Mouse (Mus musculus) forebrain, embryonic 10.5 days (tissue): ENCODE measurements around the gene Spop. TPM values are rescaled to one million over a fixed set of nuclear protein-coding genes. Genes with fewer than 3 reads are reported as not detected.

Experiments
- DNase-seq: peaks from one replicate; pipeline ENCODE4 v3.0.0-alpha.2; 2017; ENCODE audit warnings: low spot score; ENCODE audit errors: extremely low spot score
- H3K27ac ChIP-seq: fragments of 300-500 bp; sonication (generic); 2 replicates; pipeline ENCODE4 v1.5.1; 2016; ENCODE audit warnings: mild to moderate bottlenecking
- H3K27me3 ChIP-seq: fragments of 300-500 bp; sonication (generic); 2 replicates; pipeline ENCODE4 v1.6.1; 2016; ENCODE audit warnings: mild to moderate bottlenecking; ENCODE audit not compliant: poor library complexity, severe bottlenecking
- H3K36me3 ChIP-seq: fragments of 300-500 bp; sonication (generic); replicated peaks from 2 replicates; pipeline ENCODE4 v1.6.1; 2016; ENCODE audit warnings: mild to moderate bottlenecking, moderate library complexity
- H3K4me1 ChIP-seq: fragments of 300-500 bp; sonication (generic); 2 replicates; pipeline ENCODE4 v1.6.1; 2016
- H3K4me3 ChIP-seq: fragments of 300-500 bp; sonication (generic); 2 replicates; pipeline ENCODE4 v1.5.1; 2016; ENCODE audit warnings: mild to moderate bottlenecking, moderate library complexity
- H3K9me3 ChIP-seq: fragments of 300-500 bp; sonication (generic); 2 replicates; pipeline ENCODE4 v1.6.1; 2016; ENCODE audit warnings: mild to moderate bottlenecking, moderate library complexity
- WGBS: fragments of 180-500 bp; shearing (Covaris S2); methylation state at CpG from one replicate; pipeline ENCODE4 v1.1.7; 2016; 5-methylcytosine and 5-hydroxymethylcytosine counted together
- polyA plus RNA-seq: library from polyadenylated mRNA; unstranded; fragments of >200 nt; fragmentation: Nextera tagmentation; extraction: Ambion mirVana; gene quantifications from 2 replicates; pipeline ENCODE4 v1.2.1, GENCODE M21; 2016

Gene Spop
- polyA plus RNA-seq, 1 experiment from 2014 or later: 142 TPM

DNA sequence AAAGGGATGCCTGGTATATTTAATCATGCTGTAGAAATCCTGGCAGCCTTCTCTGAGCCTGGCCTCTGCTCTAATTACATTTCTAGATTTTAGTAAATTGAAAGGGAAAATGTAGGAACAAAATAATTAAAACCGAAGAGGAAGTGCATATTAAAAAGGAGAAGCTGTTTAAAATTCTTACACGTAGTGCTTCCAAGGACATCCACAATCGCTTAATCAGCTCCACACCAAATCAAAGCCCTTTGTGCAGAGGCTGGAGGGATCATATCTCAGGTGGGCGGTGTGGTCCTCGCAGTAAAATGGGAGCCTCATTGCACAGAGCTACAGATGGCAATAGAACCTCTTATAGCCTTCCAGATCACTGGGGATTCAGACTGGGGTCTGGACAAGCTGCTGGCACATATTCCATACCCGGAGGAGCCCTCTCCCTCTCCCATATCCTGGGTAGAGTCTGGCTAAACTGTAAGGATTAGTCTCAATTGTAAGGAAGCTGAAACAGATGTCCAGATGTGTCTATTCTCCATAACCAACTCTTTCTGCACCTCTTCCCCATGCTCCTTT is 2.3 kb upstream of the Spop start:
- H3K4me3 ChIP-seq: no peak overlapping the region
- no peaks in the 10 kb centered on the region for H3K36me3 ChIP-seq
- peaks cover 22% of the 10 kb centered on the region for H3K27me3 ChIP-seq
- peaks cover 30% of the 10 kb centered on the region for H3K4me1 ChIP-seq
- DNase-seq: no peak
- no peaks in the 10 kb centered on the region; the same call in 1 of the 2 replicates for H3K9me3 ChIP-seq
- H3K27ac ChIP-seq: no peak overlapping the region
- 73% methylated on average over 6 of the region's 6 CpGs for WGBS

- DNase-seq: no peak
- Histone ChIP-seq H3K4me3 (no peak overlapping the region), H3K27ac (no peak overlapping the region), H3K27me3 (peaks cover 22% of the 10 kb centered on the region), H3K4me1 (peaks cover 39% of the 10 kb centered on the region), H3K36me3 (no peaks in the 10 kb centered on the region), H3K9me3 (no peaks in the 10 kb centered on the region; the same call in 1 of the 2 replicates)
- 95% methylated on average over 3 of the region's 3 CpGs for WGBS
These were observed 1.3 kb upstream of the Spop start for GRCm38 (mm10) chr11:95412615-95413014.

DNA sequence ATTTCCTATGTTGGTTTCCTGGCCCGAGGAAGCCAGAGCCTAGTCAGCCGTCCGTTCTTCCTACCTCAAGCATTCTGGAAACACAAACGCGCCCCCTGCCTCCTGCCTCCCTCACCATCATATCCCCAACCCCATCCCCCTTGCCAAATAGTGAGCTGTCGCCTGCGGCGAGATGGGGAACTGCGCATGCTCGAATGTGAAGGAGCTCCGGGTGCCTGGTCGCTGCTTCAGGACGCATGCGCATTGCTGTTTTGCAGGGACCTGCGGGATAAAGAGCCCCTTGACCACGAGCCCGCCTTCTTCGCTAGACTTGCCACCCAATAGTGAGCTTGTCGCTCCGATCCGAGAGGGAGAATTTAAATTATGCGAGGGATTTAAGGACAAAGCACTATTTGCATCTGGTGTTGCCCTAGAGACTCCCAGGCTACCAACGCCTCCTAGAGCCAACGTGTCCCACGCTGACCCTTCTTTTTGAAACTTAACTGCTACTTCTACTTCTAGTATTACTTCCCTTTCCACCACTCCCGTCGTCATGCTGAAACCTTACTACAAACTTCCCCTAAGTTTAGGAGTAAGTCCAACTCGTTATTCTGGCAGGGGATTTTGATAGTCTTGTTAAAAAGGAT is 769 bp downstream of the Spop start:
- Histone ChIP-seq H3K4me3 (peak overlapping the region; percentile 73), H3K27me3 (peaks cover 22% of the 10 kb centered on the region), H3K4me1 (peaks cover 41% of the 10 kb centered on the region), H3K27ac (peak overlapping the region; percentile 91), H3K9me3 (no peaks in the 10 kb centered on the region; the same call in 1 of the 2 replicates), H3K36me3 (peaks cover 15% of the 10 kb centered on the region)
- peak; percentile 99 for DNase-seq
- under 1% methylated on average over 28 of the region's 28 CpGs for WGBS

DNA sequence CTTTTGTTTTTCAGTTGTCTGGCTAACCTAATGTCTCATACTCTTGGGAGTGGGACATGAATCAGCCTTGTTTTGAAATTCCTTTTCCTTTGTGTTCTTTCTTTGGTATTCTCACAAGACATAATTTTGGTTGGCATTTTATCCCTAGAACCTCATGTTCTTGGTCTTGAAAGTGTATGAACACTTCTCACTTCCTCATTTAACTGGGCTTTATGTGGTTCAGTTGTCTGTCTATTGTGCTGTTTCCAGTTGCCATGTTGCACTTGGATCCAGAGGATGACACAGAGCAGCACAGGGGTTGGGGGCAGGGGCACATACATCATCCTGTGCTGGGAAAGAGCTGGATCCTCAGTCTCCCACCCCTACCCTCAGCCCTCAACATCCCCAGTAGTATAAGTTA is 2.1 kb downstream of the Spop start:
- H3K36me3 ChIP-seq: peaks cover 20% of the 10 kb centered on the region
- no peaks in the 10 kb centered on the region; the same call in 1 of the 2 replicates for H3K9me3 ChIP-seq
- peaks cover 22% of the 10 kb centered on the region for H3K27me3 ChIP-seq
- DNase-seq: no peak
- peak overlapping the region; percentile 73 for H3K4me3 ChIP-seq
- H3K4me1 ChIP-seq: peaks cover 41% of the 10 kb centered on the region
- H3K27ac ChIP-seq: peak overlapping the region; percentile 91

DNA sequence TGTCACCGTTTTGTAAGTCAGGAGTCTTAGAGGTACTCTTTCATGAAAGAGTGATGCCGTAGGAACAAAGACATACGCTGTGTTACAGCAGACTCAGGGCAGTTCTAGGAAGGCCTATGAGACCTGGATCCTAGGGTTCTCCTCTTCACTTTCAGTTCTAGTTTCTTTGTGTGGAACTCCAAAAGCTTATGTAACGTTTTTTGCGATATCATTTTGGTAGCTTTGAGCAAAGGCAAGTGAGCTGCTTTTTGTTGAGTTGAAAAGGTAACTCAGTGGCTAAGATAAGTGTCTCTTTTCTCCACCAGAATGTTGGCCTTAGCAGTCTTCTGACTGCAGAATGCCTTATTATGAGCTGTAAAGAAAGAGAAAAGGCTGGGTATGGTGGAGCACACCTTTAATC is 3.5 kb downstream of the Spop start:
- H3K27ac ChIP-seq: no peak overlapping the region
- no peaks in the 10 kb centered on the region; the same call in 1 of the 2 replicates for H3K9me3 ChIP-seq
- H3K36me3 ChIP-seq: peaks cover 24% of the 10 kb centered on the region
- peaks cover 33% of the 10 kb centered on the region for H3K4me1 ChIP-seq
- 92% methylated on average over 5 of the region's 5 CpGs for WGBS
- no peak overlapping the region for H3K4me3 ChIP-seq
- H3K27me3 ChIP-seq: peaks cover 12% of the 10 kb centered on the region
- no peak for DNase-seq

- Histone ChIP-seq H3K4me3 (no peak overlapping the region), H3K9me3 (no peaks in the 10 kb centered on the region), H3K36me3 (peaks cover 28% of the 10 kb centered on the region), H3K4me1 (peaks cover 16% of the 10 kb centered on the region), H3K27me3 (no peaks in the 10 kb centered on the region), H3K27ac (no peak overlapping the region)
- DNase-seq: no peak
- 83% methylated on average over 2 of the region's 2 CpGs for WGBS
These were observed 7.1 kb downstream of the Spop start for GRCm38 (mm10) chr11:95420880-95421435.

GRCm38 (mm10) chr11:95423505-95423904 is 9.6 kb downstream of the Spop start:
- 81% methylated on average over 3 of the region's 3 CpGs for WGBS
- no peaks in the 10 kb centered on the region for H3K9me3 ChIP-seq
- DNase-seq: no peak
- no peak overlapping the region for H3K27ac ChIP-seq
- no peaks in the 10 kb centered on the region for H3K27me3 ChIP-seq
- no peaks in the 10 kb centered on the region for H3K4me1 ChIP-seq
- H3K36me3 ChIP-seq: peaks cover 24% of the 10 kb centered on the region
- no peak overlapping the region for H3K4me3 ChIP-seq

GRCm38 (mm10) chr11:95431344-95431743 is 17.5 kb downstream of the Spop start:
- H3K27me3 ChIP-seq: no peaks in the 10 kb centered on the region
- H3K9me3 ChIP-seq: no peaks in the 10 kb centered on the region
- no peak overlapping the region for H3K27ac ChIP-seq
- H3K4me1 ChIP-seq: no peaks in the 10 kb centered on the region
- H3K4me3 ChIP-seq: no peak overlapping the region
- no peak for DNase-seq
- H3K36me3 ChIP-seq: peaks cover 13% of the 10 kb centered on the region
- 89% methylated on average over 2 of the region's 2 CpGs for WGBS

- no peaks in the 10 kb centered on the region for H3K27me3 ChIP-seq
- WGBS: 88% methylated on average over 2 of the region's 2 CpGs
- no peak overlapping the region for H3K4me3 ChIP-seq
- peaks cover 15% of the 10 kb centered on the region for H3K36me3 ChIP-seq
- H3K27ac ChIP-seq: no peak overlapping the region
- no peaks in the 10 kb centered on the region for H3K4me1 ChIP-seq
- no peak for DNase-seq
- no peaks in the 10 kb centered on the region for H3K9me3 ChIP-seq
These were observed 18.3 kb downstream of the Spop start for GRCm38 (mm10) chr11:95432194-95432593.

- Histone ChIP-seq H3K4me1 (peaks cover 28% of the 10 kb centered on the region), H3K27ac (peak overlapping the region; percentile 25; the same call in 1 of the 2 replicates), H3K9me3 (no peaks in the 10 kb centered on the region), H3K36me3 (peaks cover 13% of the 10 kb centered on the region), H3K27me3 (no peaks in the 10 kb centered on the region), H3K4me3 (no peak overlapping the region)
- DNase-seq: no peak
- WGBS: 19% methylated on average over 2 of the region's 2 CpGs
These were observed 31.5 kb downstream of the Spop start for GRCm38 (mm10) chr11:95445371-95445770.

GRCm38 (mm10) chr11:95446580-95447305 is 32.9 kb downstream of the Spop start:
- no peak for DNase-seq
- WGBS: 97% methylated on average over 6 of the region's 6 CpGs
- H3K9me3 ChIP-seq: no peaks in the 10 kb centered on the region
- peaks cover 28% of the 10 kb centered on the region for H3K4me1 ChIP-seq
- no peaks in the 10 kb centered on the region for H3K27me3 ChIP-seq
- no peak overlapping the region for H3K27ac ChIP-seq
- peaks cover 26% of the 10 kb centered on the region for H3K36me3 ChIP-seq
- H3K4me3 ChIP-seq: no peak overlapping the region

- 49% methylated on average over 3 of the region's 3 CpGs for WGBS
- Histone ChIP-seq H3K27me3 (no peaks in the 10 kb centered on the region), H3K4me1 (peaks cover 28% of the 10 kb centered on the region), H3K9me3 (no peaks in the 10 kb centered on the region), H3K27ac (no peak overlapping the region), H3K4me3 (no peak overlapping the region), H3K36me3 (peaks cover 28% of the 10 kb centered on the region)
- no peak for DNase-seq
These were observed 34.5 kb downstream of the Spop start for GRCm38 (mm10) chr11:95448346-95448745.

DNA sequence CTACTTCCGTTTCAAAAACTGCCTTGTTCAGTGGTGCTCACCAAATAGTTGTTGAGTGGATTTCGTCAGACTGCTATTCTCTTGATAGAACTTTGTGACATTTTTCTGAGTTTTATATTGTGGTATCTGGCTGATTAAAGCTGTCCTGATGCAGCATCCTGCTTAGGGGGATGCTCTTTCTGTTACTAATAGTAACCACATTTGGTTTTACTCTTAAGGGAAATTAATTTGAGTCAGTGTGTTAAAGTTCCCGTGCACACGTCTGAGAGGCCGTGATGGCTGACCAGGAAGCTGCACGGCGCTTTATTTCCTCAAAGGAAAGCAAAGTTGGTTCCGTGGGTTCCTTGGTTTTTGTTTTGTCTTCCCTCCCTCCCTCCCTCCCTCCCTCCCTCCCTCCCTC is 41.5 kb downstream of the Spop start:
- H3K27ac ChIP-seq: no peak overlapping the region
- H3K36me3 ChIP-seq: peaks cover 15% of the 10 kb centered on the region
- no peaks in the 10 kb centered on the region for H3K27me3 ChIP-seq
- no peak for DNase-seq
- no peaks in the 10 kb centered on the region for H3K9me3 ChIP-seq
- no peaks in the 10 kb centered on the region for H3K4me1 ChIP-seq
- WGBS: 71% methylated on average over 8 of the region's 8 CpGs
- H3K4me3 ChIP-seq: no peak overlapping the region
